Mouse (Mus musculus): ENCODE data around the gene Atp5b. TPM values are rescaled to one million over a fixed set of nuclear protein-coding genes. Genes with fewer than 3 reads are reported as not detected.
"Not testable (repeated sequence)": the region's sequence is repeated elsewhere in the genome, so short reads cannot be mapped to it uniquely, and the experiment has no call there.

Atp5b gene
- polyA plus RNA-seq, 1 experiment from 2014 or later = 3,631 TPM

- H3K36me3 ChIP-seq (ENCODE audit: insufficient read depth, low read length) = peaks cover 21% of the 10 kb centered on the region
- no peaks in the 10 kb centered on the region for H3K27me3 ChIP-seq (ENCODE audit: insufficient read depth, low read length)
- no peaks in the 10 kb centered on the region for H3K9me3 ChIP-seq (replicated peaks; ENCODE audit: low read length)
- no peaks in the 10 kb centered on the region for H3K4me1 ChIP-seq (replicated peaks; ENCODE audit: insufficient read depth, low read length)
- TF ChIP-seq CTCF (IDR thresholded peaks at IDR 0.05; ENCODE audit: low read depth) = no peak
- 95% methylated on average over 5 of the region's 5 CpGs for WGBS
- no peak overlapping the region for H3K4me3 ChIP-seq (replicated peaks; ENCODE audit: low read depth, low read length)
- no peak overlapping the region for H3K4me2 ChIP-seq (ENCODE audit: low read length)
- H3K9ac ChIP-seq (ENCODE audit: low read depth, low read length) = no peak overlapping the region
- ATAC-seq (replicated peaks; ENCODE audit: low FRiP score, low read depth) (no peak), DNase-seq (ENCODE audit: low spot score) (no peak)
- H3K27ac ChIP-seq = no peak overlapping the region
Measured at GRCm38 (mm10) chr10:128051589-128051988, 31.5 kb upstream of the Atp5b start.

GRCm38 (mm10) chr10:128052136-128052535 lies 30.9 kb upstream of the Atp5b start:
- H3K4me1 ChIP-seq (replicated peaks; ENCODE audit: insufficient read depth, low read length); H3K4me2 ChIP-seq (ENCODE audit: low read length); H3K9ac ChIP-seq (ENCODE audit: low read depth, low read length); ATAC-seq (replicated peaks; ENCODE audit: low FRiP score, low read depth); DNase-seq (ENCODE audit: low spot score); H3K9me3 ChIP-seq (replicated peaks; ENCODE audit: low read length); H3K27ac ChIP-seq; H3K27me3 ChIP-seq (ENCODE audit: insufficient read depth, low read length); H3K4me3 ChIP-seq (replicated peaks; ENCODE audit: low read depth, low read length): not testable (repeated sequence)
- H3K36me3 ChIP-seq (ENCODE audit: insufficient read depth, low read length) = peaks cover 18% of the 10 kb centered on the region
- WGBS = 96% methylated on average over 1 of the region's 2 CpGs

- Histone ChIP-seq H3K4me3 (replicated peaks; ENCODE audit: low read depth, low read length) (no peak overlapping the region), H3K36me3 (ENCODE audit: insufficient read depth, low read length) (peaks cover 13% of the 10 kb centered on the region), H3K4me1 (replicated peaks; ENCODE audit: insufficient read depth, low read length) (no peaks in the 10 kb centered on the region), H3K9ac (ENCODE audit: low read depth, low read length) (no peak overlapping the region), H3K27me3 (ENCODE audit: insufficient read depth, low read length) (no peaks in the 10 kb centered on the region), H3K27ac (no peak overlapping the region), H3K9me3 (replicated peaks; ENCODE audit: low read length) (no peaks in the 10 kb centered on the region), H3K4me2 (ENCODE audit: low read length) (no peak overlapping the region)
- WGBS = 96% methylated on average over 8 of the region's 8 CpGs
- no peak for TF ChIP-seq CTCF (IDR thresholded peaks at IDR 0.05; ENCODE audit: low read depth)
- ATAC-seq (replicated peaks; ENCODE audit: low FRiP score, low read depth) (no peak), DNase-seq (ENCODE audit: low spot score) (no peak)
Measured at GRCm38 (mm10) chr10:128053001-128053400, 30.1 kb upstream of the Atp5b start.

GRCm38 (mm10) chr10:128058184-128058583 lies 24.9 kb upstream of the Atp5b start:
- H3K4me3 ChIP-seq (replicated peaks; ENCODE audit: low read depth, low read length) = peak overlapping the region; percentile 89
- H3K27me3 ChIP-seq (ENCODE audit: insufficient read depth, low read length) = no peaks in the 10 kb centered on the region
- H3K27ac ChIP-seq = peak overlapping the region; percentile 98
- ATAC-seq (replicated peaks; ENCODE audit: low FRiP score, low read depth) (no peak; the same call in 1 of the 2 replicates), DNase-seq (ENCODE audit: low spot score) (peak; percentile 58)
- H3K36me3 ChIP-seq (ENCODE audit: insufficient read depth, low read length) = no peaks in the 10 kb centered on the region
- H3K4me1 ChIP-seq (replicated peaks; ENCODE audit: insufficient read depth, low read length) = peaks cover 3% of the 10 kb centered on the region; the same call in 1 of the 2 replicates
- under 1% methylated on average over 18 of the region's 18 CpGs for WGBS
- no peaks in the 10 kb centered on the region for H3K9me3 ChIP-seq (replicated peaks; ENCODE audit: low read length)
- peak overlapping the region; percentile 89 for H3K9ac ChIP-seq (ENCODE audit: low read depth, low read length)
- 0 out of 2 replicates have a peak, but pooled peaks have one; percentile 9 for TF ChIP-seq CTCF (IDR thresholded peaks at IDR 0.05; ENCODE audit: low read depth)
- peak overlapping the region; percentile 79 for H3K4me2 ChIP-seq (ENCODE audit: low read length)

- H3K4me2 ChIP-seq (ENCODE audit: low read length) = peak within 1 kb of the TSS; percentile 79
- H3K36me3 ChIP-seq (ENCODE audit: insufficient read depth, low read length) = no peaks in the 10 kb centered on the region
- TF ChIP-seq CTCF (IDR thresholded peaks at IDR 0.05; ENCODE audit: low read depth) = 0 out of 2 replicates have a peak, but pooled peaks have one; percentile 1
- H3K27ac ChIP-seq = peak within 1 kb of the TSS; percentile 98
- H3K27me3 ChIP-seq (ENCODE audit: insufficient read depth, low read length) = no peaks in the 10 kb centered on the region
- under 1% methylated on average over 60 of the region's 72 CpGs for WGBS
- H3K4me3 ChIP-seq (replicated peaks; ENCODE audit: low read depth, low read length) = peak within 1 kb of the TSS; percentile 89
- no peaks in the 10 kb centered on the region for H3K9me3 ChIP-seq (replicated peaks; ENCODE audit: low read length)
- peak; percentile 99 for DNase-seq (ENCODE audit: low spot score)
- peaks cover 3% of the 10 kb centered on the region; the same call in 1 of the 2 replicates for H3K4me1 ChIP-seq (replicated peaks; ENCODE audit: insufficient read depth, low read length)
- H3K9ac ChIP-seq (ENCODE audit: low read depth, low read length) = peak within 1 kb of the TSS; percentile 89
- ATAC-seq (replicated peaks; ENCODE audit: low FRiP score, low read depth) = peak; percentile 95
Measured at GRCm38 (mm10) chr10:128058601-128059151, 24.4 kb upstream of the Atp5b start, which contains the start of gene Ptges3. TSS of gene Ptges3 (plus strand) at chr10:128058954.

- under 1% methylated on average over 57 of the region's 62 CpGs for WGBS
- peak overlapping the region; percentile 89 for H3K9ac ChIP-seq (ENCODE audit: low read depth, low read length)
- H3K9me3 ChIP-seq (replicated peaks; ENCODE audit: low read length) = no peaks in the 10 kb centered on the region
- H3K4me3 ChIP-seq (replicated peaks; ENCODE audit: low read depth, low read length) = peak overlapping the region; percentile 89
- DNase-seq (ENCODE audit: low spot score) (peak; percentile 69), ATAC-seq (replicated peaks; ENCODE audit: low FRiP score, low read depth) (peak; percentile 52)
- no peaks in the 10 kb centered on the region for H3K27me3 ChIP-seq (ENCODE audit: insufficient read depth, low read length)
- no peaks in the 10 kb centered on the region for H3K36me3 ChIP-seq (ENCODE audit: insufficient read depth, low read length)
- H3K4me1 ChIP-seq (replicated peaks; ENCODE audit: insufficient read depth, low read length) = peaks cover 3% of the 10 kb centered on the region; the same call in 1 of the 2 replicates
- H3K4me2 ChIP-seq (ENCODE audit: low read length) = peak overlapping the region; percentile 79
- TF ChIP-seq CTCF (IDR thresholded peaks at IDR 0.05; ENCODE audit: low read depth) = peak; percentile 35; the same call in 1 of the 2 replicates
- peak overlapping the region; percentile 98 for H3K27ac ChIP-seq
Measured at GRCm38 (mm10) chr10:128059207-128059981, 23.7 kb upstream of the Atp5b start.

Data from kidney, postnatal 0 days (tissue).